Mouse (Mus musculus): ENCODE measurements around the gene Gpr87. TPM values are rescaled to one million over a fixed set of nuclear protein-coding genes. Genes with fewer than 3 reads are reported as not detected.
A peak's percentile ranks its signal among the peaks of the same experiment; 100 is the strongest.

The Gpr87 gene
- polyA plus RNA-seq (2015; fragmentation: Nextera tagmentation; extraction: Ambion mirVana) = 3.3 and 4.2 TPM in 2 replicates

DNA sequence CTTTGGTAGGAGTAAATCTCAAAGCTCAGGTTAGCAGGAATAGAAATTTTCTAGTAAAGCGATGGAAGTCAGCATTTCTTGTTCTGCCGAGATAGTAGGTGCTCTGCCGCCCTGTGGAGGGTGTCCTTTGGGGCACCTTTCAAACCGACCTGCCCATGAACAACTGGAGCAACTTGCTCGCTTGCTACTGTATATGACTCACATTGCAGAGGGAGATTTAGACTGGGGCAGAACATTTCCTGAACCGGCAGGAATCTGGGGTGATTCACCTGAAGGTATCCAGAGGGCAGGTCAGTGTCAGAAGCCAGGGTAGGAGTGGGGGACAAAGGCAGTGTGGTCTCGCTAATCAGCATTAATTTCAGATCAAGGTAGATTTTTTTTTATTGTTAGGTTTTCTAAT, at the start of gene Gpr87:
TSS of gene Gpr87 (minus strand) at position 167 of the 400 bp plus-strand sequence.
- no peak for DNase-seq (ENCODE audit: low spot score)

DNA sequence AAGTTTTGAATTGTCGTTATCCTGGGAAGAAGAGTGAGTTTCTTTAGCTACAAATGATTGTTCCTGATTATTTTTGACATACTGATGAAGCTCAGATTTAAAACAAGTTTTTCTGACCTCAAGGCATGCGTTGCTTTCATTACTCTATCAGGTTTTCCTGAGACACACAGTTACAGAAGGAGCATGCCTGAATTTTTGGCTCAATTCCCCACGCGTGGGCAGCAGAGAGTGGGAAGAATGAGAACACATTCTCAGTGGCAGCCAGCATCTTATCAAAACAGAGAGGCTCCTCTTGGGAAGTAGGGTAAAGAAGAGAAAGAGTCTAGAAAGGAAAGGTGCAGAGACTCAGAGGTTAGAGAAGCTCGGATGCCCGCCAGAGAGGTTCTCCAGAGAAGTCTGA, 48.5 kb upstream of the Gpr87 start:
- DNase-seq (ENCODE audit: low spot score) = no peak

DNA sequence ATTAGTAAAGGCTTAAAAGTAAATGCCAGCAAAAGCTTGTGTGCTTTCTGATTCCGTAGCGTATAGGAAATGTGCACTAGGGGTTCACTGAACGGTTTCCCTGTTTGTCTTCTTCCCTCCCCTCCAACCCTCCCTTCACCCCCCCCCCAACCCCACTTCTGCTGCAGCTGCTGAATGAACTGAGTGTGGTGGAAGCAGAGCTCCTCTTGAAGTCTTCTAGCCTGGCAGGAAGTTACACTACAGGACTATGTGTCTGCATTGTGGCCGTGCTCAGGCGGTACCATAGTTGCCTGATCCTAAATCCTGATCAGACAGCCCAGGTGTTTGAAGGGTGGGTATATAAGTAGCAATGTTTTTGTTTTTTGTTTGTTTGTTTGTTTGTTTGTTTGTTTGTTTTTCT, 40.0 kb upstream of the Gpr87 start:
- DNase-seq (ENCODE audit: low spot score) = peak; percentile 89

DNA sequence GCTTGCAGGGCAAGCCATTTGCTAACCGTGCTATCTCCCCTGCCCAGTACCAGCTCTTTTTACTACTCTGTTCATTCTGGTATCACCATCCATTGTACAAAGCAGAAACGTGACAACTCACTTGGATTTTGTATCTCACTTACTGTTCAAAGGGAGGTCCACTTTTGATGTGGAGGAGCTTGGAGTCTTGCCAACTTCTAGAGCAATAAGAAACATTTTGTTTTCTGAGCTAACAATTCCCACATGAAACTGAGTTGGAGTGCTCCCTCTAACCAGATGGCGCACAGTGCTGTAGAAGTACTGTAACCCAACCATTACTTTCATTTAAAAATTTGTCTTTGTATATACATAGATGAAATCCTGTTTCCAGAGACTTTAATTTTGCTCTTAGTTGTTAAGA, 36.0 kb upstream of the Gpr87 start:
- DNase-seq (ENCODE audit: low spot score) = no peak

DNA sequence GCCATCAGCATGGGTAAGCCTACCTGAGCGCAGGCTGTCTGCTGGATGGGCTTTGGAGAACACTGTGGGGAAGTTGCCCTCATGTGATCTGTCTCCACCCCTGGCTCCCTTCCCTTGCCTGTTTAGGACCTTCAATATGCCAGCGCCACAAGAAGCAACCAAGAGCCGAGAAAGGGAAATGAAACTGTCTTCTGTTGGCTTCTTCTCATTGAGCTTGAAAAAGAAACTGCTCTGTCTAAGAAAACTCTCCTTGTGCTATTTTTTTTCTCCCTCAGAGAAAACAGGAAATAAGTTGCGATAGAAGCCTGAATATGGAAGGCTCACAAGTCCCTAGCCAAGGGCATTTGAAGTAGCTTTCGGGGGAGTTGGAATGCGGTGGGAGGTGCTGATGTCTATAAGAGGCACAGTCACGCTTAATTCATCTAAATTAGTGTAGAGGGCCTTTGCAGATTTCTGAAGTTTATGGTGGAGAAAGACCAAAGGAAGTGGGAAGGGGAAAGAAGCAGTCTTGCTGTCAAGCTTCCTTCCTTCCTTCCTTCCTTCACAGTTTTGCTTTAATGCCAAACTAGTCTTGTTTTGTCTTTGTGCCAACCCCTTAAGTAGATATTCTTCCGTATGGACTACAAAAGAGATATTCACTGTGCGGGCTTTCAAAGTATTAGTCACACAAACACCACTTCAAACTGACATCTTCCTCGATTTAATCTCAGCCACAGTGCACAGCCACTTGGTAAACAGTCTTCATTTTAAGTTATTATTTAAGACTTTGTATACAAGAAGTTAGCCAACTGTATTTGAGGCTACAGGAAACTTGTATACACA, 34.0 kb upstream of the Gpr87 start:
- peak; percentile 50 for DNase-seq (ENCODE audit: low spot score)

DNA sequence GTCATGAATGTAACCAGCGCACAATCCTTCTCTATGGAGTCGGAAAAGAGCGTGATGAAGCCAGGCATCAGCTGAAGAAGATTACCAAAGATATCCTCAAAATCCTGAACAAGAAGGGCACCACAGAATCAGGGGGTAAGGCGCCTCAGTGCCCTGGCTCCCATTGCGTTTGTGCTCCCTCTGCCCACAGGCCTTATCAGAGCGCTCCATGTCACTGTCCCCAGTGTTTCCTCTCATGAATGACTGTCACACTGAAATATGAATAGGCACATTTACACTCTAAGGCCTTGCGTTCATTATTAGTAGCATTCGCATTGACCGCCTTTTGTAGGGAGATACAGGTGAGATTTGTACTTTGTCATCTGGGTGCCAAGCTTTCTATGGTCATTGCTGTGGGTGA, 32.8 kb upstream of the Gpr87 start:
- no peak for DNase-seq (ENCODE audit: low spot score)

DNA sequence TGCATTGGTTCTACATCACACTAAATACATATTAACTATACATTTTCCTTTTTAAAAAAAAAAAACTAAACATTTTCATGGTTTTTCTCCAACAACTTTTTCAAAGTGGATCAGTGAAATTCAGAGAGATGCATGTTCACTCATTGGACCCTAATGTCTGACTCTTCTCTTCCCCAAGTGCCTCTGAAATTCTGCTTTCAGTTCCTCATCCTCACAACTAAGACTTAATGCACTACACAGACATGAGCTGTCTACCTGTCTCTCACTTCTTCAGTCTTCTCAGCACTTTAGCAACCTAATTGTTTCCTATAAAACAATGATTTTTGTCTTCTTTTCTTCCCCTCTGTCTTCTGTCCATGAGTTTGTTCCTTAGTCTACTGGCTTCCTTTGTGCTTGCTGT, 30.5 kb upstream of the Gpr87 start:
- no peak for DNase-seq (ENCODE audit: low spot score)

DNA sequence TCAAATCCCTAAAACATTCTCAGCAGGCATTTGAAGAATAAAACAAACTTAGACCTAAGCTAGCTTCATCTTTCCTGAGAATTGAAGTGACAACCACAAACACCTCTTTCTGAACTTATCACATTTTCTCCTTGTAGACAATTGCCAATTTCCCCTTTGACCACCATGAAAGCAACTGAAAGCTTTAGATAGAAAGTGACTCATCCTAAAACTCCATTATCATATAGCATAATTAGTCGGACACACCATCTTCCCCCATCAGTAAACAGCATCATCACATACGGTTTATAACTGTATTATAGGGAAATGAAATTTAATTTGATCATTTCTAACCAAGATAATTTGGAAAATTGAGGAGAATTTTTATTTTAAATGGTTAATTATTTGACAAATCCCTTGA, 27.4 kb upstream of the Gpr87 start:
- no peak for DNase-seq (ENCODE audit: low spot score)

DNA sequence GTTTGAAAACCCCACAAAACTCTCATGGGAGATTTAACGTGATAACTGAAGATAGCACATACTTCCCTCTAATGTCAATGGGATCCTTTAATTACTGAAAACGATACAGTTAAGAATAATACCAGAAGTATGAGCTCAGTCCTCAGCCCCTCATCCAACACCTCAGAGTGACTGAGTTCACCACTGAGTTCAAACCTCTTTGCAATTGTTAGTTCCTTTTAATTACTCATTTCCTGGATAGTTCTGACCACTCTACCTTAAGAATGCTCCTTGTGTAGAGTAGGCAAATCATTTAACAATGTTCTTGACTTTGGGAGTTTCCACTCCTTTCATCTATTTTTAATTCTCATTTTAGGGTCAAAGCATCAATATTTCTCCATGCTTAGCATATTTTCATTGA, 24.4 kb upstream of the Gpr87 start:
- no peak for DNase-seq (ENCODE audit: low spot score)

DNA sequence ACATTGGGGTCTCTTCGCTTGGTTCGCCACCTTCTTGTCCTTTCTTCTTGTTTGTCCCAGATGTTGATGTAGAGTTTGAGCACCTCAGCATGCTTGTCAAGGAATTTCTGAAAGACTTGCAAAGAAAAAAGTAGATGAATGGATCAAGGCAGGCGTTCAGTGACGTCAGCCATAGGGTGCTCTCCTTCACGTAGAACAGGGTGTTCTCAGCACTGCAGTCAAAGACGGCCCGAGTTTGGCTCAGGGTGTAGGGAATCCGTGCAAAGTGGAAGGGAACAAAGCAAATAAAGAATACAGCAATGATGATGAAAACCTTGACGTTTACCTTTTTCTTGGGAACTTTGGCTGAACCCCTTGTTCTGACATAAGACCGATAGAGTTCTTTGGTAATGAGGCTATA, 22.3 kb upstream of the Gpr87 start:
- no peak for DNase-seq (ENCODE audit: low spot score)

DNA sequence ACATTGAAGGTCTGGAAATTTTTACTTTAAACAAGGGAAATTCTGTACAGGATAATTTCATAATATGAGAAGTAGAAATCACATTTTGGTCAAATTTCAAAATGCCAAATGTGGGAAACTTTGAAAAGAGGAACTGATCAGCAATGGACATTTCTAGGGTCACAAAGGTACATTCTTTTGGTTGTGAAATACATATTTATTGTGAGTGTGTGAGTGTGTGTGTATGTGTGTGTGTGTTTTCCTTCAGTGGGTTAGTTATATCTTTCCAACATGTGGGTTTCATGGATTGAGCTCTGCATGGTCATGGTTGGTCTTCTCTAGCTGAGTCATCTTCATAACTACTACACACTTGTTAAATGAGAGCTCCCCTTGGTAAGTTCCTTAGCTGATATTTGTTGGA, 17.5 kb upstream of the Gpr87 start:
- DNase-seq (ENCODE audit: low spot score) = no peak

DNA sequence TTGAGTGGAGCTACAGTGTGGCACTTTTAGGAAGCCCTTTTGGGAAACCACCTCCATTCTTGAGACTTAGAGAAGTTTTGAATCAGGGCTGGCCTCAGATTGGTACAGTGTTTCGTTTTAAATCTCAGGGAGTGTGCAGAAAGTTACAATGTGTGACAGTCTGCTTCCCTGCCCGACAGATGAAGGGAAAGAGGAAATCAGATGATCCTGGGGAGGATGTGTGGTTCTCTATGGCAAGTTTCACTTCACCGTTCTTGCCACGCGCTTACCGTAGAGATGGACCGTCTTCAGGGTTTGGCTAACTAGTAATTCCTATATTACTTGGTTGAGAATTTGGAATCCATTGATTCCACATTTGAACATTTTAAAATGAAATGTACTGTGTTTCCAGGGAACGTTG, 16.9 kb upstream of the Gpr87 start:
- DNase-seq (ENCODE audit: low spot score) = no peak

DNA sequence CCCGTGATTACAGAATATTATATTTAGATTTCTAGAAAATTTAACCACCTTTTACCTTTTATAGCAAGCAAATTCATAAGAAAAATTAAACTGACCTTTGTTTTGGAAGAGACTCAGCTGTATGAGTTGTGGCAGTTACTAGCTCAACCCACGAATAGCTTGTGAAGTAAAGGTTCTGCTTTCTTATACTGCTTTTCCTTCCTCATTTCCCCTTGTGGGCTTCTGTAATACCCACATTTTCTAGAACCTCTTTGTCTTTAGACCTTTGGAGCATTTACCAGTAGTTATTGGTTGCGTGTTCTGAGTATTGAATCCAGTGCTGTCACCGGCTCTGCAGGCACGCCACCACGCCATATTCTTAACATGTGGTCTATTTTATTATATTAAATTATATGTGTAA, 15.8 kb upstream of the Gpr87 start, which contains the start of gene P2ry13:
TSS of gene P2ry13 (minus strand) at position 156 of the 400 bp plus-strand sequence.
- no peak for DNase-seq (ENCODE audit: low spot score)

DNA sequence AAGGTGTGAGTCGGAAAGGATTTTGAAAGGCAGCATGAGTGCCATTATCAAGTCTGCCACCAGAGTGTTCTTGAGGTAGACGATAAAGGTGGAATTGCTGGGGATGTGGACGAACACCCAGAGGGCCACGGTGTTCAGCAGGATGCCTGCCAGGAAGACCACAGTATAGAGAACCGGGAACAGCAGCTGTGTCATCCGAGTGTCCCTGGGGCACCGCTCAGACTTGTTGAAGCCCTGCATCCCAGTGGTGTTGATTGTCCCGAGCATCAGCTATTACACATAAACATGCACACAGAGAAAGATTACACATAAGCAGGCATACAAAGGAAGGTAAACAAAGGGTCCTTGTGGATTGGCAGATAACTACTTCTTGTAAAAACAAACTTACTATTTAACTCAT, 15.2 kb upstream of the Gpr87 start:
- no peak for DNase-seq (ENCODE audit: low spot score)

DNA sequence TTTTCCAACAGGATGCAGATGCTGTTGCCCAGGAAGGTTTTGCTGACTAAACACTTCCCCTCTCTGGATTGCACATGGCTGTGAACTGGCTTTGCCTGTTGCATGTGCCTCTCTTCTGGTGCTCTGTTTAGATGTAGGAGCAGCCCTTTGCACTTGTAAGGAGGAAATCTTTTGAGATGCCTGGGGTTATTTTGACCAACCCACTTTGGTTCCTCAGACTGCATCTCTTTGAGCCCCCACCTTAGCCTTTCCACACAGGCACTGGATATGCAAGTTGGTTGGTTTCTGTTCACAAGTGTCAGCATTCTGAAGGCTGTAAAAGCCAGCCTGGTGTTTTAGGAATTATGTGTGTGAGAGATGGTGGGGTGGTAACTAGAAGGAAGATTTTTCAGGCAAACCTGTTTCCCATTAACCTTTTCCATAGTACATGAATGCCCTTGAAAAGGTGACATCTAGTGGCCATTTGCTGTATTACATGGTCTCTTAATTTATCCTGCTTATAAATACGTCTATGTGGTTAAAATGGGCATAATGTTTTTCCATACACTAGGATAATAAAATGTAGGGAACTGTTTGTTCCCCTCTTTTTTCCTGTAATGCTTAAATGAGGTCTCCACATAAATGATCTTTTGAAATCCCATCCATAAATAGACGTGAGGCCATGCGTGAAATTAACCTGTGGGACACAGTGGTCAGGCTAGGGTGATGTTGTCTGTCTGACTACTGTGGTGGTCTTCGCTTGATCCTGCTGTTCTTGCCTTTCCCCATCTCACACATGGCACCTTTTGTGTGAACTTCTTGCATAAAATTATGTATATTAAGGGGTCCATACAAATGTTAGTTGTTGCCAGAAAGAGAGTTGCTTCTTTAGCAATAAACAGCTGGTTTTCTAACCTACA, 14.0 kb upstream of the Gpr87 start:
- peak; percentile 55 for DNase-seq (ENCODE audit: low spot score)

DNA sequence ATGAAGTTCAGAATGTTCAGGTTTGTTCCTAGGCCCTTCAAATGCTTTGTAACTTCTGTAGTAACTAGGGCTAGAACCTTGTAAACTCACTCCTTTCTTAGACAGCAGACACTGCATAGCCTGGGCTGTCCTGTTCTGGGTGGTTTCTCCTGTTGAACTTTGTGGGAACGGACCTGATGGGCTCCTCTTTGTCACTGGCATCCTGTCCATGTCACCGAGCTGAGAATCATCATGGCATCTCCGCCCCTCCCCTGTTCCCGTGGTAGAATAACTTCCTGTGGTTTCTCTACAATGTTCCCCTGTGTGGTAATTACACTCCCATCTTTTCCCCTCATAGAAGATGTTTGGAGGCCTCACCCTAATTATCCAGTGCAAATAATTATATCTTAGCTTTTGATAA, 11.0 kb upstream of the Gpr87 start:
- peak; percentile 26 for DNase-seq (ENCODE audit: low spot score)

DNA sequence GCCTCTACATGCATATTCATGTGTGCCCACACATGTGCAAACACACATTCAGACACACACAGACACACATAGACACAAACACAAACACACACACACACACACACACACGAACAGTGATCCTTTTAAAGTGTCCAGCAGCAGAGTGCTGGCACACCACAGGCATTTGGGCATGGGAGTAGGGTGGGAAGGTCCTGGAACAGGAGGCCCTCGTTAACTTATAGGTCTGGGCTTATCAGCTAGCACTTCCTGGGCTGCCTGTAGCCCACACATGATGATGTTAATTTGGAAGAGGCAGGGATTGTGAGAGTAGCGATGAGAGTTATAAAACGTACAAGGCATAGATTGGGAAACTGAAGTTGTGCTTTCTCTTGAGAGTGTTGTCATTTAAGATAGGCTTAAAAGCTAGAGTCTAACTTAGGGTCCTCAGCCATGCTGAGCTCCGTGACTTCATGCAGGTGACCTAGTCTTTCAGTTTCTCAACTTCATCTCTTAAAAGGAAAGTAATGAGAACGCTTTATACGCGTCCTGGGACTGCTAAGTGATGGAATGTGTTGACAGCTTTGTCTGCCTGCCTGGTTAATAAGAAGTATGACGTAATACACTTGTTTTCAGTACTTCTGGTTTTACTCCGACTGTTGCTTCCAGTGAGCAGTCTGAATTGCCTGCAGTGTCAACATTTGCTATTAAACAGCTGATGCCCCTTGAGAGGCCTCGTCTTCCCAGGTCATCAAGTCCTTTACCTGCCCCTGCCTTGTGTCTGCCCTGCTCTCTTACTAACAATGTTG, 10.0 kb upstream of the Gpr87 start:
- DNase-seq (ENCODE audit: low spot score) = no peak

DNA sequence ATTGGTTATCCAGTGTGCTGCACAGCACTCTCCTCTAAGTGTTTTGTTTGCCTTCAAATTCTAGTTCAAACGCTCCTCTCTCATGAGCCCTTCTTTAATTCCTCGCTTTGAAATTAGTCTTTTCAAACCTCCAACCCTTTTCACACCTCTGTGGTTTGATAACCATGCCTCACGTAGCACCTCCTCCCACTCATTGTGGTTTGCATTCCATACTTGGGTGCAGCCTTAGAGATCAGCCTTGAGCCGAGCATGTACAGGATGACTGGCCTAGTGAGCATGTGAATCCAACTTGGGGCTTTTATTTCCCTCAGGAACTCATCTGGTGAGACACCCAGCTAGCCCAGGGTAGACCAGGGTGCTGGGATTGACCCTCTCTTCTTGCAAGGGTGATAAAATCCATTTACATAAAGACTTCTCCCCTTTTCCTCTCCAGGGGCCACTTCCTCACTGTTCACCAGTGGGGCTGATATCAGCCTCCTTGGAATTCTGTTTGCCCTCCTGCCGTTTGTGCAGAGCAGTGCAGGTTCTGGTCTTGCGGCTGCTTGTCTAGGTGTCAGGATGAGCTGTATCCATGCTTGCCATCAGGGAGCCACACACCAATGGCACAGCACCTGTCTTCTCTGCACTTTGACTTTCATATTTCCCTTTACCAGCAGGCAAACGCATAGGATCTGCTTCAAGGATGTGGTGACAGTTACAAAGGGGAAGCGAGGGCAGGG, 9.1 kb upstream of the Gpr87 start:
- DNase-seq (ENCODE audit: low spot score) = no peak

DNA sequence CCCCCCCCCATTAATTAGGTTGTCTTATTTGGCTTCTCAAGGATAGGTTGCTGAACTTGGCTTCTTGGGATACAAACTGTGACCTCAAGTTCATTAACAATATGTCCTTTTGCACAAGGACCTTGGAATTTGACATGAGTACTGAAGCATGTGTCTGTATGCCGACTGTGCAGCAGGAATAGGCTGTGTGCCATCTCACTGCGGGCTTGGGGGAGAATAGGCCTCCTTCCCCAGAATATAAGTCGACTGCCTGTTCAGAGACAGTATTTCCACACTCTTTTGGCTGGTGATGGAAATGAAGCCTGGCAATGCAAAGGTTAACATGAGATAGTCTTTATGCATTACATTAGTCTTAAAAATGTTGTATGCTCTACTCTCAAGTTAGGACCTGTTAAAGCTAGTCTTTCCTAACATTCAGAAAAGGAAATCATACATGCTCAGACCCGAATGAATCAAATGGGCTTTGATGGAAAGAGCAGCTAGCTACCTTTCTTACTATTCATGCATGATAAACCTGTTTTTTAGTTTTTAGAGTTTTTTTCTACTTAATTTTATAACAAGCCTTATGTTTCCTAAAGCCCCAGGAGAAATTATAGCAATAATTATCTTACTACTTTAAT, 2.5 kb upstream of the Gpr87 start:
- DNase-seq (ENCODE audit: low spot score) = no peak

DNA sequence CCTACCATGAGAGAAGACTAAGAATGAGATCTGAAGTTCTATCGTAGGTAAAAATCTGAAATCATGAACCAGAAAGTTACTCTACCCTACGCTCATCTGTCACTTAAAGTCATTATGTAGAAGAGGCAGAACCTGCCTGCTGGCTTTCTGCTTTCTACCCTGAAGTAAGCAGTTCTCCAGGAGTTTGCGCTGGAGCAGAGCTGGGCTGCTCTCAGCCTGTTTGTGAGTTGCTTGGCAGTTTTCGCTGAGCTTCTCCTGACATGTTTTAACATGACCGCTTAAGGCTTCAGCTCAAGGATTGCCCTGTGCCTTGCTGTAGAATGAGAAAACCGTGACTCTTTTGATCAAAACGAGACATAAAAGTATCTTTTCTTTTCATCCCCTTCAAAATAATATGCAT, 805 bp downstream of the Gpr87 start:
- DNase-seq (ENCODE audit: low spot score) = no peak

DNA sequence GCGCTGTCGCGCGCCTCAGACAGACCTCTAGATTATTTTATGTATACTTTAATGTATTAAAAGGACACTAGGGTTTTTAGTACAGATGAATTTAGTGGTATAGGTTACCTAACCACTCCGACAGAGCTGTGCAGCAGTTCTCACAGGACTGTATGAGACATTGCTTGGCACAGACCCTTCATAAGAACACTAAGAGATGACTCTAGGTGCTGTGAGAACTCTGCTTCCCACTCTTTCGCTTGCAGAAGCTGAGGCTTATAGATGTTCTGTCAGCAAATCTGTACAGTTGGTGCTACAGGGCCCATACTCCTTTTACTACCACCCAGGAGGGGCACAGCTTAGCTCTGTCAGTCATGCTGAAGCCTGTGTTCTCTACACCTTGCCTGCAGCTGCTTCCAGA, 3.2 kb downstream of the Gpr87 start:
- no peak for DNase-seq (ENCODE audit: low spot score)

Measured in thymus, postnatal 0 days (tissue).